Mouse (Mus musculus) adrenal gland, postnatal 25 days (tissue): ENCODE measurements around the gene Serpina3m. TPM values are rescaled to one million over a fixed set of nuclear protein-coding genes. Genes with fewer than 3 reads are reported as not detected.
A peak's percentile ranks its signal among the peaks of the same experiment; 100 is the strongest.
"Not testable (repeated sequence)": the region's sequence is repeated elsewhere in the genome, so short reads cannot be mapped to it uniquely, and the experiment has no call there.

ENCODE experiments used
- DNase-seq: peaks from one replicate; pipeline ENCODE4 v3.0.0; 2021; ENCODE audit warnings: mixed read lengths
- long read RNA-seq: library from polyadenylated mRNA; stranded (forward); transcript quantifications from one replicate; pipeline ENCODE4 v2.0.0, GENCODE M21; 2021
- total RNA-seq: library from RNA; stranded (reverse); gene quantifications from 2 replicates; pipeline ENCODE4 v1.2.3, GENCODE M21; 2021

Serpina3m gene
- 0.64 and 8.5 TPM in 2 replicates for total RNA-seq
- long read RNA-seq, transcript Serpina3m-202 (5 exons, 1,659 nt) = major isoform, 193 of 251 reads
- long read RNA-seq, partial matches to known transcripts = 12 of 251 reads
- long read RNA-seq, other reads (novel, unspliced or antisense) = 46 of 251 reads

DNA sequence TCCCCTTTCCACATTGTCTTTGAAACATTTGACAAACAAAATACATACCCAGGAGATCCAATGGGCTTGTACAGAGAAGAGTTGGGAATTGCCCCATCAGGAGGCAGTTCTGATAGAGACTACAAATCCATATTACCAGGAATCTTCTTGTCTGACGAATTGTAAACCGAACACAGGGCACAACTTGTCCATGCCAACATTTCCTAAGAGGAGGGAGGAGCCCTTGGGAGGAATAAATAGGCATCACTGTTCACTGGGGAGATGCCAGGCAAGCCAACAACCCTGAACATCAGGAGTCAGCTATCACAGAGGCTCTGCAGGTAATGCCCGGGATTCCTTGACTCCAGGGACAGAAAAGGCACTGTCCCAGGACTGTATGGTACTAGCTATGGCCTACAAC lies at the start of gene Serpina3m, which contains the start of gene Serpina3k:
Serpina3m (plus strand) TSS at position 261 of the 400 bp plus-strand sequence.
Serpina3k (plus strand) TSS at position 261 of the 400 bp plus-strand sequence.
- DNase-seq = not testable (repeated sequence)

DNA sequence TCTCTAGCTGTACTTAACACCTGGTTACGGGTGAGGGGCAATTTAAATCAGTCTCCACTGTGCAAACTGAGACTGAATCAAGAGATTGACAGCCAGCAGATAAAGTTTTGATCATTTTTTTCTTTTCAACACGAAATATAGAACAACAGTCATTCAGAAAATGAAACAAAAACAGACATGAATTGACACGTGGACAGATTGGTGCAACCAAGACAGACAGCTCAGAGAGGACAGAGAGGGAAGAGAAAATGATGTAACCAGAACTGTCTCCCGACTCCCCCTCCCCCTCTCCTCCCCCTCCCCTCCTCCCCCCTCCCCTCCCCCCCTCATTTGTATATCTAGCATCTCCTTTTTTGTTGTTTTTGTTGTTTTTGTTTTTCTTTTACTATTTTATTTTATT lies 48.4 kb upstream of the Serpina3m start:
- no peak for DNase-seq

DNA sequence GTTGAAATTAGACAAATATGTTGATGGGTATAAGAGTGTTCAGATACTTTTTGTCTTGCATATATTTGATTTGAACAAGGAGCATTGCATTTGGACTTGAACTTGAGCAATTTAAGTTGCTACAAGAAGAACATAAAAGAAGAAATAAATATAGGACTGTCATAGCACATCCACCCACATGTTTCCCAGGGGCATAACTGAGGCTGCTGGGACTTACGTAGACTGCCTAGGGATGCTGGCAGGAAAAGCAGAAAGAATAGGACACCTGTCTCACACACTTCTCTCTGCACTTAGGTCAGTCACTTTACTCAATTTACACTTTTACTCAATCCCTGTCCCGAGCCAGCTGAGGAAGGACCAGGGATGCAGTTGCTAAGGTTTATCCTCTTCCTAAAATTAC lies 44.3 kb upstream of the Serpina3m start:
- no peak for DNase-seq

DNA sequence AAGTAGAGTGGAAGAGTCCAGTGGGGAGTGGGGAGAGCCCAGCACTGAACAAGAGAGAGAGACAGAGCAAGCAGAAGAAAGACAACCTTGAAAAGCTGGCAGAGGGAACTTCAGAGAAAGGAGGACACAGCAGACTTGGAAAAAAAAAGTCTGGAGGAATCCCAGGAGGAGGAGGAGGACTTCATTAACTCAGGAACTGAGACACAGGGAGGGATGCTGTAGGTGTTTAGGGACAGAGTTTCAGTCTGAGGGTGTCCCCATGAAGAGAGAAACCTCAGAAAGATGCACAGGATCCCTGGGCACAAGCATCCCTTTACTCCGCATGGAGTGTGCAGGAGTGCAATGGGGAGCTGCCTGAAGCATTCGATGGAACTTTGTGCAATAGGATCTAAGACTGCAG lies 40.2 kb upstream of the Serpina3m start:
- no peak for DNase-seq

DNA sequence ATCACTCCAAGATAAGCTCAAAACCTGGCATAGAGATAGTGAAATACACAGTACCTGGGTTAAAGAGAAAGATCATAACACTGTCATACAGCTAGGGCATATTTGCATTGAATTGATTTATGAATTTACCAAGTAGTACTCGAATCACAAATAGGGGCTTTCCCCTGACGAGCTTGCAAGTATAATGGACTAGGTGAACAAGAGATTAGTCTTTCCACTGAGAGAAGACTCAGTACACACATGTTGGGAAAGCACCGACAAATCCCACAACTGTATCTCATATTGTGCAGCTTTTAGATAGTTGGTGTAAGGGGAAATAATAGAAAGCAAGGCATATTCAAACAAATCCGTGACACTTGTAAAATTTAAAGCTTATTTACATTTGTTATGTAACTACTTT lies 32.3 kb upstream of the Serpina3m start:
- no peak for DNase-seq

DNA sequence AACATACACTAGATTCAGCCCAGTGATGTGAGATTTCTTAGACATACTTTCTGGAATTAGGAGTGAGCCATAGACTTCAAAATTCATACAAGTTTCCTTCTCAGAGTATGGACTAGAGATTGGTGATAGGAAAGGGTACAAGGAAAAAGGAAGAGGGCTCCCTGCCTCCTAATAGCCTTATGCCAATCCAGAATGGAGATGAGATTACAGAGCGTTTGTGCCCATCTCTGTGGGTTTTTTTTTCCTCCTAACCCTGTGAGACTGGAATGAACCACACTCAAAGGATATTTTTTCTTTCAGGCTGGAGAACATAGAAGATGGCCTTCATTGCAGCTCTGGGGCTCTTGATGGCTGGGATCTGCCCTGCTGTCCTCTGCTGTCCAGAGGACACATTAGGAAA lies 24.0 kb upstream of the Serpina3m start, which contains the start of gene Serpina3j:
Serpina3j (plus strand) TSS at position 301 of the 400 bp plus-strand sequence.
- no peak for DNase-seq

DNA sequence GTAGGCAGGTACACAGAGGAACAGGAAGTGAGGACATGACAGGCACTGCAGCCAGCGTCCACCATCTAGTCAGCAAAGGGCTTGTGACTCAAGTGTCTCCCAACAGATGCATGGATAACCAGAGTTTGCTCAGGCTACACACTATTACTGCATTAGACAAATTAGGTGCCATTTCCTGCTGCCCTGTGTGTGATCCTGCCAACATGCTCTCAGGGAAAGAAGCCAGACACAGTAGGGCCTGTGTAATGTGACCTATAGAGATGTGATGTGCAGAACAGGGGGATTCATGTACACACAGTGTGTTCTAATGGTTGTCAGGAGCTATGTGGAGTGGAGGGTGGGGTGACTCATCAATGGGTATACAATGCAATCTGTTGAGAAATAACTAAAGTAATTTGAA lies 15.8 kb upstream of the Serpina3m start:
- DNase-seq = no peak

DNA sequence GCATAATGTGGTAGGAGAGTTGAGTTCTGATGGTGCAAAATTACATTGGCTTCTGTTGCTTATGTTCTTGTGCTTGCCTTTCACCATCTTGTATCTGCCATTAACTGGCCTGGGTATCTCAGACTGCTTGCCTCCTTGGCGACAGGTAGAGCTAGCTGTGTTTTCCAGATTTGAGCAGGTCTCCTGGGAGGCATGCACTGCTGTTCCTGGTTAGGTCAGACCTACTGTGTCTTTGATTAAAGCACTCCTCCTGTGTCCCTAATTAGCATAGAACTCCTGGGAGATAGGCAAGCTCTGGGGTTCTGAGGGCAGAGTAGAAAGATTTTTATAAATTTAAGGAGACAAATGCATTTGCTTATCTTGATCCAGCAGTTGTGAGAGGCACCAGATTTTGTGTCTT lies 6.6 kb upstream of the Serpina3m start:
- no peak for DNase-seq

DNA sequence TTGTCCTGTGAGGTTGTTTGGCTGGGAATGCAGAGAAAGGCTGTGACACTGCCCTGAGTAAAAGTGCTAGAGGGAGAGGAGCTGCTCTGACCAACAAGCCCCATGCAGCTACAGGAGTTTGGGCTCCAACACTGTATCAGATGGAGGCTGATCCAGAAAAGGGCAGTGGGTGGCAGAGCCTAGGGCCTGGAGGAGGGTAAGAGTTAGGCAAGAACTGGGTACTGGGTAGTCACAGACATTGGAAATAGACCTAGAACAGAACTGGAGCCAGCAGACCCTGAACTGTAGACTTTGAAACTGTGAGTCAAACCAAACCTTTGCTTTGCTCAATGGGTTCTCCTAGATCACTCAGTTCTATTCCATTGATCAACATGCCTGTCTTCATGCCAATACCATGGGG lies 1.4 kb upstream of the Serpina3m start:
- not testable (repeated sequence) for DNase-seq

DNA sequence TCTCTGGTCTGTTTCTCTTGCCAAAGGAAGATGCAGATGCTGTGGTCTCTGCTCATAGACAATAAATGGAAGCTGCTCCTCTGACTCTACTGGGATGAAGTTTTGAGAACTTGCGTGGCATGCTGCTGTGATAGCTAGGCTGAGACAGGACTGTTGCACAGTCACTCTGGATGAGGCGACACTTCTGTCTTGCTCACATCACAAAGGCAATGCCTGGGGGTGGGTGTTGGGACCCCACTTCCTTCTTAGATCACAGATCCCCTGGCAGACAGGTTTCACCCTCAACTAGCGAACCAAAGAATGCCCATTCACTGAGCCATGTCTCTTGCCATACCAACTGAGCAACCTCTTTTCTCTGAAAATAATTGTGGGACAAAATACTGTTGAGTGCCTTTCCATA lies 419 bp downstream of the Serpina3m start:
- no peak for DNase-seq

DNA sequence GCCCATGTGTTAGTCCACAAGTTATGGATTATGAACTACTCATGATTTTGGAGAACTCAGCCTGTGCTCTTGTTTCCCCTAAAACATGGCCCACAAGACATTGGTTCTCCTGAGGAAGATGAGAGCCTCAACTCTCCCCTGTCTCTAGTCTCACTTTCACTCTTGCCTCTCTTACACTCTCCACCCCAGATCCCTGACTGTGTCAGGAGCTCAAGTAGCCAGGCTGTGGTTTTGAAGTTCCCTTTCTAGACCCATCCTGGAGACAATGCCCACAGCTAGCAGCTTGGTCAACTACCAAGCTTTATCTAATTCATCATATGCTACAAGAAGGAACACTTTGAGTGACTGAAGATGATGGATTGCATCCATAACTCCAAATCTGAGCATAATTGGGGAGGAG lies 4.2 kb downstream of the Serpina3m start:
- not testable (repeated sequence) for DNase-seq

DNA sequence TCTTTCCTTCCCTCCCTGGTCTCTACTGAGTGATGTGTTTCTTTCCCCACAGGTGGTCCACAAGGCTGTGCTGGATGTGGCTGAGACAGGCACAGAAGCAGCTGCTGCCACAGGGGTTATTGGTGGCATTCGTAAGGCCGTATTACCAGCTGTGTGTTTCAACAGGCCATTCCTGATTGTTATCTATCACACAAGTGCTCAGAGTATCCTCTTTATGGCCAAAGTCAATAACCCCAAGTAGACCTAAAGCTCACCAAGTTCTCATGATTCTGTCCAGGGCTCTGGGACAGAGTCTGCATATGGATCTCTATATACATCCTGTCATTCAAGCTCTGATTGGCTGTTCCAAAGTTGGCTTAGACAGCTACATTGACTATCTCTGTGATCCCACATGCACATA lies 6.9 kb downstream of the Serpina3m start:
- no peak for DNase-seq

DNA sequence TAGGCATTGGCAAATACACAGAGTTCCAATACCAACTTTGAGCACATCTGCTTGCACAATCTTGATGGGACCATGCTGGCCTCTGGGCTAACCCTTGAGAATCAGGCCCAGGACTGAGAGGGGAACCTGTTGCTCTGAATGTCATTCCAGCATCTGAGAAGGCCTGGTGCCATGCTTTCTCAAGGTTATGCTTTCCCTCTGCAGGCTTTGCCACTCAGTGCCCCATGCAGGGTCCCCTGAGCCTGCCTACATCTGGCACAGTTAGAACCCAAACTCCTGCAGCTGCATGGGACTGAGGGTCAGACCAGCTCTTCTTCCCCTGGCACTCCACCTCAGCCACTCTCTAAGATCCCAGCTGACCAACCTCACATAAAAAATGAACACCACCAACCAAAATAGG lies 7.4 kb downstream of the Serpina3m start:
- DNase-seq = no peak

DNA sequence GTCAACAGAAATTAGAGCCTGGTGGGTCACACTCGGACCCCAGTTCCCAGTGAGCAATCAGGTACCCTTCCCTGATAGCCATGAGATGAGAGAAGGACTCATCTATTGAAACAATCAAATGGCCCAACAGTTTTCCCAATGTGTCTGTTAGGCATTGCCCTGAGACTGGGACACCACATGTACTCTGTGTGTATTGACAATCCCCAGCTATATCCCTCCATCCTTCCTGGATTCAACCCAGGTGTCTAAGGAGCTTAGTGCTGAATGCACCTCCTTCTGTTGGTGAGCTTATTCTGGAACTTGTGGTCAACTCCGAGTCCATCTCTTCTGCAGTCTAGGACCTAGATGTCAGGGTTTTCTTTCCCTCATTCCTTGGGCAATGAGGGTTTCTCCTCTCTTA lies 8.8 kb downstream of the Serpina3m start:
- DNase-seq = no peak

DNA sequence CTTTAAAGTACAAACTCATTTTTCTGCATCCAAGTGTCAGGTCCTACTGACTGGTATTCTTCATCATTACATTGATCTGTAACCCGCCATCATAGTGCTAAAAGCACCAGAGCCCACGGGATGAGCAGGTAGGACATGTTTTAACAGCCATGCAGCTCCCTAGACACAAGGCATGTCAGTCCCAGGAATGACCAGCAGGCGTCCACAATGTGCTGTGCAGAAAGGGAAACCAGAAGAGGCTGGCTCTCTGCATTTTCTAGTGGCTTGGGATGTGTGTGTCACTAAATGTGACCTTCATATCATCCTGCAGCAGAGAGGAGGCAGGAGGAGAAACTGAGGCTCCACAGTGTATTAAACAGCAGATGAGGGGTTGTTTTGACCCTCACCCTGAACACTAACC lies 13.5 kb downstream of the Serpina3m start:
- peak; percentile 53 for DNase-seq

DNA sequence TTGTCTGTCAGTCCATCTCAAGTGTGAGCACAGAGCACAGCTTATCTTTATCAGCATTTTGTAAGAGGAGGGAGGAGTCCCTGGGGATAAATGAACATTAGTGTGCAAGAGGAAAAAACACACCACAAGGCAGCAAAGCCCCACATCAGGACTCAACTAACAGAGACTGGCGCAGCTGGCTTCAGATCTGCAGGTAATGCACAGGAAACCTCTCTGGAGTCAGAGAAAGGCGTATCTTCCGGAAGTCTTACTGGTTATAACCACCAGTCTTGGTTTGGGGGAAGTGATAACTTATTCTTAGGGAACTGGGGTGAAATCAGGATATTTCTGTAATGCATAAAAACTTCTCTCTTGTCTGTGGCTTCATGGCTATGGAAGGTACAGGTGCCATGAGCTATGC lies 17.7 kb downstream of the Serpina3m start:
- no peak for DNase-seq

DNA sequence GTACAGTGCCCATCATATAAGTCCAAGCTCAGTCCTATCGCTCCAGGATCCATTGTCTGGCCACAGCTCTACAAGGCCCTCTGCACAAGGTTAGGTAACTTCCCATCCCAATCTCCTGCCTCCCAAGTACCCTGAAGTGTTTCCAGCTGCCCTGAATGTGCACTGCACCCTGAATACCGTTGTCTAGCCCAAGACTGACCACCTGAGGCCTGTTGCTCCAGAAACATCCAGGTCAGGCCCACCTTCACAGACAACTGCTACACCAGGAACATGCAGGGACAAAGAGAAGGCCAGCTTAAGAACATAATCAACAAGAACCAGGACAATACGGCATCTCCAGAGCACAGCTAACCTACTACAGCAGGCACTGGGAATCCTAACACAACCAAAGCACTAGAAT lies 31.7 kb downstream of the Serpina3m start:
- DNase-seq = no peak

DNA sequence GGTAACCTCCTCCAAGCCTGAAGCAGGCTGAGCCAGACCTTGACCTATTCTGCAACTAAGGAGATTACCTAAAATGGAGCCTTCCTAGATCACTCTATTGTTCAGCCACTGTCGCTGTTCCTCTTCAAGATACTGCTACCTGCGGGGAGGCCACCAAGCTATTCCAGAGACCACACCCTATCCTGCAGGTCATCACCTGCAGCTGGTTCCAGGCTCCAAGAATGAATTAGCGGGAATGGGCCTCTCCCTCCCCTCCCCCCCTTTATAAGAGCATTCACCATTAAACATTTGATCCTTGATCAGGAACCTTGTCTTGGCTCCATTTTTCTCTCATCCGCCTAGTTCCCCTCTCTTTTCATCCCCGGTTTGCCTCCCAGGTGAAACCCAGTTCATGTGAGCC lies 38.9 kb downstream of the Serpina3m start:
- DNase-seq = not testable (repeated sequence)

DNA sequence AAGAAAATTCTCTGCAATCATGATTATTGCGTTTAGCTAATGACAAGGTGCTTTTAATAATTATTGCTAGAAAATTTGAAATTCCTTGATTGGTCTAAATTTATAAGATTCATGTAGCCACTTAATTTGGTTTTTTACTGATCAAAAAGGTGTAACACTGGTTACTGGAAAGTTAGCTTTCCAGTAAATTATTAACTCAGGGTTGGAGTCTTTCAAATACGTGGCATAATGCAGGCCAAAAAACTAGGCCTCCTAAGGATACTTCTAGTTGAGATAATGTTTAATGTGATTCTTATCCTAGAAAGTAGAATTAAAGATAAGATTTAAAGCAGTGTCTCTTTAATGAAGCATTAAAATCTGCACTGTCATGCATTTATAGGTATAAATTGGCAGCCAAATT lies 40.1 kb downstream of the Serpina3m start:
- not testable (repeated sequence) for DNase-seq

DNA sequence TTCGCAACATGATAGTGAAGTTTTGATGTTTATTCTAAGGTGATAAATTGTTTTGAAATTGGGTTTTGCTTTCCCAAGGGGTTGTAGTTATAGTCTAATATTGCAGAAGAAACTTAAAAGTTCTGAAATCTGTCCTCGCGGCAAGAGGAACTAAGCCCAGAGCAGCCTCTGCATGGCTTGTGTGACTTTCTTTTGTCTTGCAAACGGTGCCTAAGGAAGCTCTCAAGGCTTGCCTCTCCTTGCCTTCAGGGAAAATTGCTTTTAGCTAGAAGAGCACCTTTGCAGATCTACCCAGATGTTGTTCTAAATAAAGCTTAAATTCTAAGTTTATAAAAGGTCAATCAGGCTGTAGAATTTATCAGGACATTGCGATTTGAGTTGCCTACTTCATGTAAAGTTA lies 40.5 kb downstream of the Serpina3m start:
- DNase-seq = not testable (repeated sequence)

DNA sequence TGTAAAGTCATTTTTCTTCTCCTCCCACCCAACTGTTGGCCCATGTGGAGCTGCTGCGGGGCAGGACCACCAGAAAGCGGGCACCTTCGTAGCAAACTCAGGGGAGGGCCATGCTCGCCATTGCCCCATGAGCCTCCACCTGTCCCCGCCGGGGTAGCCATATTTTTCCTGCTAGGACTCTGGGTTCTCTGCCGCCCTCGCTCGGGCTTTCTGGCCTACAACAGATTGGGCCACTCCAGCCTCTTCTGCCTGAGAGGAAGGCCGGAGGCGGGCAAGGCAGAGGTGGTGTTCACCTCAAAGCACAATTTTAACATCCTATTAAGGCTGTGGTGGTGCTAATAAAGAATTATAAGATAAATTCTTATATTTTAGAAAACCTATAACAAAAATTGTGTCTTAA lies 41.6 kb downstream of the Serpina3m start:
- DNase-seq = no peak

DNA sequence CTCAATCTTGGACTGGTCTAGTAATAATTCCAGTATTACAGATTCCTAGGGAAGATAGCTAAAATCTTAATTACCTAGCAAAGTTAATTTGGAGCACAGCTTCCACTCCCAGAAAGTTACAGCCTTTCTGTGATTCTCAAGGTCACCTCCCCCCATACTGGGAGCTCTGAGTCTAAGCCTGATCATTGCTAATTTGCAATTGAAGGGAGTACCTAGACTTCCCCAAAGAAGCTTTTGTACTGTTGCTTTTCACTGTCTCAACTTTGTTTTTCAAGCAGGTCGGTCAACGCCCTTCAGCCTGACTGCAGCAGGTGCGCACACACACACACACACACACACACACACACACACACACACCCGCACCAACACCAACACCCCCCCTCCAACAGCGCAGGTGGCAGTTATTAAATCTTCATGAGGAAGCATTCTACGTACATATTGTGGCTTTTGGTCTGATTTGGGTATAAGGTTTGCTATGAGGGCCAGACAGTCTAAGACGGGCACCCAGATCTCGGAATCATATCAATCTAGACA lies 42.9 kb downstream of the Serpina3m start:
- not testable (repeated sequence) for DNase-seq

DNA sequence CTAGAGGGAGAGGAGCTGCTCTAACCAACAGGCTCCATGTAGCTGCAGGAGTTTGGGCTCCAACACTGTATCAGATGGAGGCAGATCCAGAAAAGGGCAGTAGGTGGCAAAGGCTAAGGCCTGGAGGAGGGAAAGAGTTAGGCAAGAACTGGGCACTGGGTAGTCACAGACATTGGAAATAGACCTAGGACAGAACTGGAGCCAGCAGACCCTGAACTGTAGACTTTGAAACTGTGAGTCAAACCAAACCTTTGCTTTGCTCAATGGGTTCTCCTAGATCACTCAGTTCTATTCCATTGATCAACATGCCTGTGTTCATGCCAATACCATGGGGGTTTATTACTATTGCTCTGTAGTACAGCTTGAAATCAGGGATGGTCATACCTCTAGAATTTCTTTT lies 47.7 kb downstream of the Serpina3m start:
- DNase-seq = not testable (repeated sequence)

DNA sequence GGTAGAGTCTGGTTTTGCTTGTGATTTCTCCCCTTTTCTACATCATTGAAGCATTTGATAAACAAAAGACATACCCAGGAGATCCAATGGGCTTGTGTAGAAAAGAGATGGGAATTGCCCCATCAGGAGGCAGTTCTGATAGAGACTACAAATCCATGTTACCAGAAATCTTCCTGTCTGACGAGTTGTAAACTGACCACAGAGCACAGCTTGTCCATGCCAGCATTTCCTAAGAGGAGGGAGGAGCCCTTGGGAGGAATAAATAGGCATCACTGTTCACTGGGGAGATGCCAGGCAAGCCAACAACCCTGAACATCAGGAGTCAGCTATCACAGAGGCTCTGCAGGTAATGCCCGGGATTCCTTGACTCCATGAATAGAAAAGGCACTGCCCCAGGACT lies 48.6 kb downstream of the Serpina3m start:
- DNase-seq = not testable (repeated sequence)

DNA sequence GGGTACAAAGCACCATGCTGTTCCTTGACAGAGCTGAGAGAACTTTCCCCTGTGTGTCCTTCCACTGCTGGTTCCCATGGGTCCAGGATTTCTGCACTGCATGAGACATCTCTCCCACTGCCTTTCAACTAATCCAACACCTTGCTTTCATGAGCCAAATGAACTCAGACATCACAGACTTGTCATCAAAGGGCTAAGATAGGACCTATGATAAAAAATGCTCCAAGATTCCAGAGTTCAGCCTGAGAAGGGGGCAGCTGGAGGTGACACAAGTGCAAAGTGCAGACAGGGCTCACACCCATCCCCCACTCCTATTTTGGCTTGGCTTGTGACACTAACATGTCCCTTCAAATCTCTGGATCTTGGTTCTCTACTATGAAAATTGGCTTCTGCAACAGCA lies 50.2 kb downstream of the Serpina3m start:
- DNase-seq = no peak
